10 mouse cellular contexts compared by ENCODE assay signal in the genomic region with DNA sequence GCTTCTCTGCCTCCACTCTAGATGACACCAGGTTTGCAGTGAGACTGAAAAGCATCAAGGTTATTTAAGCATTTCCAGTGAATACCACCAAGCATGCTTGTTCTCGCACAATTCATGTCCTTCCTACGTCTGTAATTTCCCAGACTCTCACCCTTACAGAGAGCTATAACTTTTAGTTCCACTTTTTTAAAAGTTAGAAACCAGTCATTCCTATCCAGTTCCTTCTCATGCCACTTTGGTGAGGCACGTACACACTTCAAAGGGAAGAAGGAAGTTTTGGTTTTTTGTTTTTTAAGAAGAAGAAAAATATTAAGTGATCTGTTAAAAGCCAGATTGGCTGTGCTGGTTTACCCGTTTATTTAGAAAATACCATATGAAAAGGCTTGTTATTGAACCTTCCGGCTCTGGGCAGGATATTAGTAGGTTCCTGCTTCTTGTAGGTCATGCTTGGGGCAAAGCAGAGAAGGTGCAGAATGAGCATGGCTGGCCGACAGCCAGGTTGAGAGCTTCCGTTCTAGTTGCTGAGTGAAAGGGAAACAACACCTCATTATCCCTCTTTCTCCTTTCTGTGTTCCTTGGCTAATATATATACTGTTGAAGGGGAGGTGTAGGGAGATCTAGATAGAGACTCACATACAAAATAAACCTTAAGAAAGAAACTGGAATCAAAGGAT.
DNase-seq lines count a peak whose midpoint lies in the region; ATAC-seq lines count a peak whose summit lies in the region.
"Had no signal": no experiment of that assay in that cellular context is flagged by ENCODE, and none has a peak within 500 bp of the region (broad histone marks: within the 10 kb centered on the region; RNA-seq: fewer than 3 reads in every experiment).

No protein-coding gene starts in this region.

- 70% methylated on average over 7 of the region's 7 CpGs for WGBS in forebrain, embryonic 15.5 days

- no peaks in the 10 kb centered on the region for H3K36me3 ChIP-seq in splenic B cell, adult 2 months (ENCODE audit: control insufficient read depth, insufficient read depth, low read length, poor library complexity, severe bottlenecking)
- H3K36me3 ChIP-seq in forebrain, embryonic 15.5 days, result no peaks in the 10 kb centered on the region
- H3K36me3 ChIP-seq: liver, embryonic 15.5 days had no signal

- DNase-seq in right cerebral cortex, adult 18-20 months, result peak; percentile 14
- DNase-seq in right cerebral cortex, postnatal 4 days, result no peak
- DNase-seq in heart, adult 9 months (ENCODE audit: low spot score in 2 of 2), result peak; percentile 41 to 48
- peak; percentile 55 to 79 for DNase-seq in kidney, postnatal 36 days
- DNase-seq in splenic B cell, adult 2 months (ENCODE audit: low read depth, low spot score), result peak; percentile 54
- DNase-seq in thymus, postnatal 0 days (ENCODE audit: low spot score), result no peak

- H3K27me3 ChIP-seq in splenic B cell, adult 2 months (ENCODE audit: control insufficient read depth, insufficient read depth, low read length, poor library complexity, severe bottlenecking), result no peaks in the 10 kb centered on the region
- H3K27me3 ChIP-seq in forebrain, embryonic 15.5 days, result no peaks in the 10 kb centered on the region
- H3K27me3 ChIP-seq: embryonic facial prominence, embryonic 13.5 days; liver, embryonic 15.5 days had no signal

- no peak overlapping the region for H3K4me2 ChIP-seq in forebrain, embryonic 15.5 days (replicated peaks)
- H3K4me2 ChIP-seq: embryonic facial prominence, embryonic 13.5 days; liver, embryonic 15.5 days had no signal

- H3K4me1 ChIP-seq in forebrain, embryonic 15.5 days, result no peaks in the 10 kb centered on the region
- H3K4me1 ChIP-seq: embryonic facial prominence, embryonic 13.5 days had no signal

- no peaks in the 10 kb centered on the region for H3K9me3 ChIP-seq in forebrain, embryonic 15.5 days
- H3K9me3 ChIP-seq: embryonic facial prominence, embryonic 13.5 days; liver, embryonic 15.5 days had no signal

- no peak for ATAC-seq in erythroblast, adult 5-6 weeks (replicated peaks; ENCODE audit: low FRiP score, poor library complexity, severe bottlenecking)
- no peak for ATAC-seq in forebrain, embryonic 15.5 days (replicated peaks)

- H3K27ac ChIP-seq in forebrain, embryonic 15.5 days (replicated peaks), result no peak overlapping the region
- H3K27ac ChIP-seq: embryonic facial prominence, embryonic 13.5 days; liver, embryonic 15.5 days had no signal

- no peak overlapping the region for H3K9ac ChIP-seq in forebrain, embryonic 15.5 days (replicated peaks)
- H3K9ac ChIP-seq: embryonic facial prominence, embryonic 13.5 days; liver, embryonic 15.5 days had no signal

- no peak overlapping the region for H3K4me3 ChIP-seq in forebrain, embryonic 15.5 days
- H3K4me3 ChIP-seq: embryonic facial prominence, embryonic 13.5 days; liver, embryonic 15.5 days had no signal

Comparison
In these comparisons a context has a peak if more than half of its experiments do, and no peak if none do; other contexts are left out.
1. DNase-seq: peak in right cerebral cortex, adult 18-20 months (single experiment), heart, adult 9 months (2 of 2), kidney, postnatal 36 days (2 of 2) and splenic B cell, adult 2 months (single experiment); none in right cerebral cortex, postnatal 4 days (single experiment) and thymus, postnatal 0 days (single experiment).